Mouse (Mus musculus) urinary bladder, postnatal 10 days (tissue): Measurements from ENCODE around the gene Tcf12.

Source experiments
- DNase-seq: peaks from one replicate; pipeline ENCODE4 v3.0.0; 2022; ENCODE audit warnings: low spot score

Gene Tcf12

GRCm38 (mm10) chr9:72111622-72112550, at the start of gene Tcf12:
Tcf12 (minus strand) TSS chr9:72111871.
- peak; percentile 47 for DNase-seq

GRCm38 (mm10) chr9:72158392-72158791, 46.7 kb upstream of the Tcf12 start:
- DNase-seq: no peak

- DNase-seq: no peak
Measured at GRCm38 (mm10) chr9:72157091-72157490, 45.4 kb upstream of the Tcf12 start.

GRCm38 (mm10) chr9:72155250-72156138, 43.8 kb upstream of the Tcf12 start:
- DNase-seq: no peak

GRCm38 (mm10) chr9:72144148-72144547, 32.5 kb upstream of the Tcf12 start:
- DNase-seq: no peak

- no peak for DNase-seq
Measured at GRCm38 (mm10) chr9:72137899-72138298, 26.2 kb upstream of the Tcf12 start.

GRCm38 (mm10) chr9:72133772-72134245, 22.1 kb upstream of the Tcf12 start:
- no peak for DNase-seq

- peak; percentile 62 for DNase-seq
Measured at GRCm38 (mm10) chr9:72133089-72133771, 21.6 kb upstream of the Tcf12 start.

- no peak for DNase-seq
Measured at GRCm38 (mm10) chr9:72132728-72133088, 21.0 kb upstream of the Tcf12 start.

GRCm38 (mm10) chr9:72129884-72130283, 18.2 kb upstream of the Tcf12 start:
- no peak for DNase-seq

GRCm38 (mm10) chr9:72125442-72125841, 13.8 kb upstream of the Tcf12 start:
- no peak for DNase-seq

GRCm38 (mm10) chr9:72118490-72118889, 6.8 kb upstream of the Tcf12 start:
- no peak for DNase-seq

GRCm38 (mm10) chr9:72111004-72111621, 558 bp downstream of the Tcf12 start:
- peak; percentile 22 for DNase-seq

- DNase-seq: no peak
Measured at GRCm38 (mm10) chr9:72110627-72111003, 1.1 kb downstream of the Tcf12 start.

- DNase-seq: no peak
Measured at GRCm38 (mm10) chr9:72103471-72103870, 8.2 kb downstream of the Tcf12 start.

GRCm38 (mm10) chr9:72099945-72100685, 11.6 kb downstream of the Tcf12 start:
- DNase-seq: no peak

- no peak for DNase-seq
Measured at GRCm38 (mm10) chr9:72098056-72098455, 13.6 kb downstream of the Tcf12 start.

- DNase-seq: no peak
Measured at GRCm38 (mm10) chr9:72097083-72097482, 14.6 kb downstream of the Tcf12 start.

GRCm38 (mm10) chr9:72094675-72095074, 17.0 kb downstream of the Tcf12 start:
- no peak for DNase-seq

- no peak for DNase-seq
Measured at GRCm38 (mm10) chr9:72092191-72092590, 19.5 kb downstream of the Tcf12 start.
